Mouse (Mus musculus): ENCODE measurements at regions not wholly inside any gene's neighbourhood (a gene's known extent, or its start where the extent isn't known, plus 50 kb on each side); places are given as distances from the start of the nearest gene placed in this dataset.

GRCm38 (mm10) chr16:25088649-25089019 lies 198.0 kb upstream of the Tprg start:
- no peak for DNase-seq

GRCm38 (mm10) chr16:25104165-25104564 lies 182.5 kb upstream of the Tprg start:
- no peak for DNase-seq

- DNase-seq, result no peak
Observed at GRCm38 (mm10) chr16:25104603-25105002, 182.0 kb upstream of the Tprg start.

- no peak for DNase-seq
Observed at GRCm38 (mm10) chr16:25140164-25140563, 146.5 kb upstream of the Tprg start.

- no peak for DNase-seq
Observed at GRCm38 (mm10) chr16:25147486-25147885, 139.1 kb upstream of the Tprg start.

- DNase-seq, result no peak
Observed at GRCm38 (mm10) chr16:25149186-25149585, 137.4 kb upstream of the Tprg start.

- no peak for DNase-seq
Observed at GRCm38 (mm10) chr16:25176870-25177269, 109.7 kb upstream of the Tprg start.

- DNase-seq, result no peak
Observed at GRCm38 (mm10) chr16:25178055-25178454, 108.6 kb upstream of the Tprg start.

- no peak for DNase-seq
Observed at GRCm38 (mm10) chr16:25181939-25182338, 104.7 kb upstream of the Tprg start.

- DNase-seq, result no peak
Observed at GRCm38 (mm10) chr16:25197079-25197478, 89.5 kb upstream of the Tprg start.

- DNase-seq, result no peak
Observed at GRCm38 (mm10) chr16:25198844-25199243, 87.8 kb upstream of the Tprg start.

- DNase-seq, result no peak
Observed at GRCm38 (mm10) chr16:25199984-25200383, 86.6 kb upstream of the Tprg start.

GRCm38 (mm10) chr16:25201094-25201770 lies 85.4 kb upstream of the Tprg start:
- no peak for DNase-seq

GRCm38 (mm10) chr16:25213250-25213649 lies 73.4 kb upstream of the Tprg start:
- DNase-seq, result no peak

- DNase-seq, result no peak
Observed at GRCm38 (mm10) chr16:25220552-25220951, 66.1 kb upstream of the Tprg start.

- no peak for DNase-seq
Observed at GRCm38 (mm10) chr16:25224801-25225200, 61.8 kb upstream of the Tprg start.

Measured in cerebellum, adult 9-11 months (tissue).